Mouse (Mus musculus) hindbrain, embryonic 13.5 days (tissue): Measurements from ENCODE around the gene Keap1. TPM values are rescaled to one million over a fixed set of nuclear protein-coding genes. Genes with fewer than 3 reads are reported as not detected.

ENCODE experiments used
- ATAC-seq: fragments of 200-750 bp; cut with Nextera tagmentation; 2 replicates; pipeline ENCODE4 v1.8.0; 2017; ENCODE audit warnings: moderate TSS enrichment; ENCODE audit not compliant: low FRiP score
- H3K27ac ChIP-seq: fragments of 300-500 bp; sonication (generic); 2 replicates; pipeline ENCODE4 v1.5.1; 2015; ENCODE audit warnings: inconsistent platforms, mild to moderate bottlenecking, moderate library complexity
- H3K27me3 ChIP-seq: fragments of 300-500 bp; sonication (generic); 2 replicates; pipeline ENCODE4 v1.6.1; 2015; ENCODE audit warnings: mild to moderate bottlenecking, inconsistent platforms
- H3K36me3 ChIP-seq: fragments of 300-500 bp; sonication (generic); 2 replicates; pipeline ENCODE4 v1.6.1; 2015; ENCODE audit warnings: mild to moderate bottlenecking, inconsistent platforms
- H3K4me1 ChIP-seq: fragments of 300-500 bp; sonication (generic); replicated peaks from 2 replicates; pipeline ENCODE4 v1.6.1; 2015; ENCODE audit warnings: inconsistent platforms
- H3K4me2 ChIP-seq: fragments of 300-500 bp; sonication (generic); 2 replicates; pipeline ENCODE4 v1.6.1; 2015; ENCODE audit warnings: inconsistent platforms, mild to moderate bottlenecking, moderate library complexity
- H3K4me3 ChIP-seq: fragments of 300-500 bp; sonication (generic); 2 replicates; pipeline ENCODE4 v1.5.1; 2015; ENCODE audit warnings: mild to moderate bottlenecking, inconsistent platforms
- H3K9ac ChIP-seq: fragments of 300-500 bp; sonication (generic); 2 replicates; pipeline ENCODE4 v1.6.1; 2015; ENCODE audit warnings: mild to moderate bottlenecking, inconsistent platforms
- H3K9me3 ChIP-seq: fragments of 300-500 bp; sonication (generic); 2 replicates; pipeline ENCODE4 v1.6.1; 2016; ENCODE audit warnings: inconsistent platforms
- WGBS: fragments of 180-500 bp; shearing (Covaris S2); methylation state at CpG from one replicate; pipeline ENCODE4 v1.1.7; 2015; 5-methylcytosine and 5-hydroxymethylcytosine counted together
- polyA plus RNA-seq: library from polyadenylated mRNA; unstranded; fragments of >200 nt; fragmentation: Nextera tagmentation; extraction: Ambion mirVana; gene quantifications from 2 replicates; pipeline ENCODE4 v1.2.1, GENCODE M21; 2015

Keap1 gene
- 61.8 and 64.7 TPM in 2 replicates for polyA plus RNA-seq

DNA sequence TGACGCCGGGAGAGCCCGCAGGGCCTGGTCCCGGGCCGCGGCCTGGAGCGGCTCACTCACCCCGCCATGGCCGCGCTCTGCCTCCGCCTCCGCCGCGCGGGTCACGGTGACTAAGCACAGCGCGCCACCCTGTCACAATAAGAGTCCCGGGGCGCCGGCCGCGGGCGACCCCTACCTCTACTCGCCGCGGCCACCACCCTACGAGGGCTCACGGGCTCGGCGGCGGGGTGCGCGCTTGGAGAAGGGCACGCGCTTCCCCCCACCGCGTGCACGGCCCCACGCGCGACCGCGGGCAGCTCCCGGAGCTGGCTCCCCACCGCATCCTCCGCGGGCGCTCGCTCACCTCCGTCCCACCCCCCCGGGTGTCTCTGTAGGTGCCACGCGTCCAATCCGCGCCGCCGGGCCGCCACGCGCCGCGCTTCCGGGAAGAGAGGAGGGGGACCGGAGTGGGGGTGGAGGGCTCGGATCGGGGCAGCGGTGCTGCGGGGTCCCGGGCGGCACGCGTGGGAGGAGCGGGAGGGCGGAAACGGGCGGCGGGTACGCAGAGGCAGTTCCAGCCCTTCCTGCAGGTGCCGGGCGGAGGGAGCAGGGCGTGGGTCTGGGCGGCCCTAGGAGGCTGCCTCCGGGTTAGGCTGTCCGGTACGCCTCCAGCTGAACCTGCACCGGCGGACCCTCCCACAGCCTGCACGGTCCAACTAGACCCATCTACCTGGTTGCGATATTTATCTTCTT lies at the start of gene Keap1:
TSS of gene Keap1 (minus strand) at position 629 of the 732 bp plus-strand sequence.
- Histone ChIP-seq H3K9ac (peak within 1 kb of the TSS; percentile 98), H3K4me2 (peak within 1 kb of the TSS; percentile 65), H3K36me3 (peaks cover 12% of the 10 kb centered on the region), H3K4me3 (peak within 1 kb of the TSS; percentile 77), H3K4me1 (peaks cover 44% of the 10 kb centered on the region), H3K27ac (peak within 1 kb of the TSS; percentile 95), H3K27me3 (peaks cover 23% of the 10 kb centered on the region), H3K9me3 (no peaks in the 10 kb centered on the region)
- ATAC-seq, result peak; percentile 86
- under 1% methylated on average over 84 of the region's 90 CpGs for WGBS

DNA sequence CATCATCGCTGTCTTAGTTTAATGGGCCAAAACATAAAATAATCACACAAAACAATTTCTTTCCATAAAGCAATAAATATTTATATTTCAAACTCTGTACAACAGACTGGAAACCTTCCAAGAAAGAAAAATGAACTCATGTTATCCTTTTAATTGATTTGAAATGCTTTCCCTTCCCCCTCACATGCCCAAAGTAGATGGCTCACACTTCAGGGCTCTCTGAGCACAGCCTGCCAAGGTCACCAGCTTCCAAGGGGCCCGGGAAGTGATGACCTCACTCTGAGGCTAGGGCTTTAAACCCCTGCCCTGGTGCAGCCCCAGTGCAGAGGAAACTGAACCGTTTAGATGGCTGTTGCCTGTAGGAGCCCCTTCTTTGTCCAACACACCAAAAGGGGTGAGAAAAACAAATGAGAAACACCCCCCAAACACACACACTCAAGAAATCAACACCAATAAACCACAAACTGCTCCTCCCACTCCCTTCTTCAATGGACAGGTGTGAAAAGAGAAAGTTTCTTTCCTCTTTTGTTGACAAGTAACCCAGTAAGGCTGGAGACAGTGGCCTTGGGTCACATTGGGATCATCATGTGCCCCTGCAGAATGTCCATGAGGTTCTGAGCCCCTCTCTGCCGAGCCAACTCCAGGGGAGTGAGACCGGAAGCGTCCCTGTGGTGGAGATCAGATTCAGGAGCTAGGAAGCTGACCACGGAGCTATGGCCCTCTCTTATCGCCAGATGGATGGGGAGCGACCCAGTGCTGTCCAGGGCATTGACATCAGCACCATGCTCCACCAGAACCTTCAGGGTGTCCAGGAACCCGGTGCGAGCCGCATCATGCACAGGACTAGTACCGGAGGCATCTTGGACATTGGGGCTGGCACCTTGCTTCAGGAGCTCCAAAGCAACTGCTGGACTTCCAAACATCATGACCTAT lies 49.5 kb upstream of the Keap1 start:
- no peaks in the 10 kb centered on the region for H3K27me3 ChIP-seq

GRCm38 (mm10) chr9:21287571-21288402 lies 48.6 kb upstream of the Keap1 start, which contains the start of gene Kri1:
Gene Kri1, minus strand, starts transcription at chr9:21287969.
- ATAC-seq, result peak; percentile 81
- Histone ChIP-seq H3K4me1 (peaks cover 44% of the 10 kb centered on the region), H3K36me3 (peaks cover 25% of the 10 kb centered on the region), H3K9ac (peak within 1 kb of the TSS; percentile 79), H3K4me3 (peak within 1 kb of the TSS; percentile 68), H3K27me3 (no peaks in the 10 kb centered on the region), H3K4me2 (peak within 1 kb of the TSS; percentile 77), H3K9me3 (no peaks in the 10 kb centered on the region), H3K27ac (peak within 1 kb of the TSS; percentile 90)
- 1% methylated on average over 59 of the region's 59 CpGs for WGBS

More for the DNA sequence above, 49.5 kb upstream of the Keap1 start:
- Histone ChIP-seq H3K4me3 (peak overlapping the region; percentile 68), H3K27ac (peak overlapping the region; percentile 90), H3K36me3 (peaks cover 21% of the 10 kb centered on the region), H3K4me1 (peaks cover 44% of the 10 kb centered on the region), H3K4me2 (peak overlapping the region; percentile 77), H3K9ac (peak overlapping the region; percentile 79; the same call in 1 of the 2 replicates), H3K9me3 (no peaks in the 10 kb centered on the region)
- 81% methylated on average over 13 of the region's 13 CpGs for WGBS
- no peak for ATAC-seq

DNA sequence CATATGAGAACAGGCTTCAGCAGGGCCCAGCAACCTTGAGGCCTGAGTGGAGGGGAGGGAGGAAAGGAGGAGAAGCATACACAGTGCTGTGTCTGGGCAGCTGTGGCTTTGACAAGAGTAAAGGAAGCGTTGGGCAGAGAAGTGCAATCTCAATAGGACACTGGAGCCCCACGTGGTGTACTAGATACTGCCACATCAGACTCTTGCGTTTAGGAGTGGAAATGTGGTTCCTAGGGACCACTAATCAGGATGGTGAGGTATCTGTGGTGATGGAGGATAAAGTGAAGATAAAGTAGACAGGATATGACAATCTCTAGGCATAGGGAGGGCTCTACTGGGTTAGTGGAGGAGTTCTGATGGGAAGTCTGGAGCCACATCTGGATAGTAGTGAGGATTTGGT lies 47.6 kb upstream of the Keap1 start:
- peaks cover 34% of the 10 kb centered on the region for H3K36me3 ChIP-seq
- WGBS, result 71% methylated on average over 3 of the region's 3 CpGs
- H3K4me1 ChIP-seq, result peaks cover 44% of the 10 kb centered on the region
- H3K9ac ChIP-seq, result peak overlapping the region; percentile 79
- peak overlapping the region; percentile 68 for H3K4me3 ChIP-seq
- H3K4me2 ChIP-seq, result peak overlapping the region; percentile 77
- H3K27me3 ChIP-seq, result no peaks in the 10 kb centered on the region
- H3K9me3 ChIP-seq, result no peaks in the 10 kb centered on the region
- no peak for ATAC-seq
- 0 out of 2 replicates have a peak overlapping the region, but pooled peaks have one; percentile 90 for H3K27ac ChIP-seq

DNA sequence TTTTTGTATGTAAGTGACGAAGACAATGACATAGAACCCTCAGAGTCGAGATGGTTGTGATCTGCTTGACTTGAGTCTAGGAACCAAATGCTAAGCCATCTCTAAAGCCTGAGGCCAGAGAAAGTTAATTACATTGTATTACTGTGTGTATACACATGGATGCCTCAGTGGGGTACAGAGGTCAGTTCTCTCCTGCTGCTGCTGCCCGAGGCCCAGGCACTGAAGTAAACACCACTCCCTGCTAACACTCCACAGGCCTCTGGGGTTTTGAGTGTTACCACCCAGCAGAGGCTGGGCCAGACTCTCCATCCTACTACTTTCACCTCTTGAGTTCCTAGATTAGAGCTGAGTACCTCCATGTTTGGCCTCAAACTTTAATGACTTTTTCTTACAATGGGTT lies 44.8 kb upstream of the Keap1 start:
- Histone ChIP-seq H3K4me1 (peaks cover 28% of the 10 kb centered on the region), H3K4me3 (no peak overlapping the region), H3K27ac (no peak overlapping the region), H3K9me3 (no peaks in the 10 kb centered on the region), H3K9ac (no peak overlapping the region), H3K4me2 (no peak overlapping the region), H3K27me3 (no peaks in the 10 kb centered on the region), H3K36me3 (peaks cover 61% of the 10 kb centered on the region)
- ATAC-seq, result no peak
- WGBS, result 76% methylated on average over 3 of the region's 3 CpGs

DNA sequence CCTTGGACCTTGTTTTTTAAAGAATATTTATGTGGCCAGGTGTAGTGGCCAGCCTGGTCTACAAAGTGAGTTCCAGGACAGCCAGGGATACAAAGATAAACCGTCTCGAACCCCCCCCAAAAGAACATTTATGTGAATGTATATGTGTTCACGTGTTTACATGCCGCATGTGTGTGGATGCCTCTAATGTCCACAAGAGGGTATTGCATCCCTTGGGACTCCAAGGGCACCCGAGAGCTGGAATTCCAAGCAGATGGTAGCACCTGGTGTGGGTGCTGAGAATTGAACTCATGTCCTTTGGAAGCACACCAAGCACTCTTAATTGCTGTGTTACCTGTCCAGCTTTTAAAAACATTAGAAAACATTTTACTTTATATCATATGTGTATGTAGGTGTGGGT lies 44.4 kb upstream of the Keap1 start:
- H3K4me2 ChIP-seq, result no peak overlapping the region
- H3K4me1 ChIP-seq, result peaks cover 24% of the 10 kb centered on the region
- H3K27ac ChIP-seq, result no peak overlapping the region
- no peak for ATAC-seq
- no peak overlapping the region for H3K9ac ChIP-seq
- no peaks in the 10 kb centered on the region for H3K9me3 ChIP-seq
- H3K4me3 ChIP-seq, result no peak overlapping the region
- WGBS, result 95% methylated on average over 5 of the region's 5 CpGs
- no peaks in the 10 kb centered on the region for H3K27me3 ChIP-seq
- H3K36me3 ChIP-seq, result peaks cover 65% of the 10 kb centered on the region

DNA sequence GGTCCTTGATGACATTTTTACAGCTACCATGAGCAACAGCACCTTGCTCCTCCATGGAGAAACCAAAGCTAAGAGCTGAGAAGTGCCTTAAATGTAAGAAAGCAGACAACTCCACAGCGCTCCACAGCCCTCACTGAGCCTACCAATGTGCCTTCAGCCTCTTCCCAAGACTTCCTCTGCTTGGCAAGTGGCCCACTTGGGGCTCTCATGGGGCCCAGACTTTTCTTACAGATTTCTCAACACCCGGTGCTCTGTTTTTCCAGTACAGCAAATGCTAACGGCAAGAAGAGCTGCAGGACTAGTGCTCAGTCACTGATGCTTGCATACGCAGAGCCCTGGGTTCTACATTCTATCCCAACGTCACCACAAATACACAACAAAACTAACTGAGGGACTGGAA lies 38.6 kb upstream of the Keap1 start:
- no peak for ATAC-seq
- Histone ChIP-seq H3K27ac (no peak overlapping the region), H3K4me1 (no peaks in the 10 kb centered on the region), H3K9ac (no peak overlapping the region), H3K36me3 (peaks cover 96% of the 10 kb centered on the region), H3K4me3 (no peak overlapping the region), H3K9me3 (no peaks in the 10 kb centered on the region), H3K4me2 (no peak overlapping the region), H3K27me3 (no peaks in the 10 kb centered on the region)
- WGBS, result 96% methylated on average over 5 of the region's 5 CpGs

- Histone ChIP-seq H3K27ac (no peak overlapping the region), H3K4me3 (no peak overlapping the region), H3K9me3 (no peaks in the 10 kb centered on the region), H3K4me2 (no peak overlapping the region), H3K4me1 (no peaks in the 10 kb centered on the region), H3K36me3 (peaks cover 98% of the 10 kb centered on the region), H3K9ac (no peak overlapping the region), H3K27me3 (no peaks in the 10 kb centered on the region)
- no peak for ATAC-seq
- WGBS, result 94% methylated on average over 8 of the region's 8 CpGs
Observed at GRCm38 (mm10) chr9:21276307-21276706, 37.1 kb upstream of the Keap1 start.

GRCm38 (mm10) chr9:21275727-21276126 lies 36.6 kb upstream of the Keap1 start:
- H3K4me1 ChIP-seq, result no peaks in the 10 kb centered on the region
- no peaks in the 10 kb centered on the region for H3K9me3 ChIP-seq
- no peak for ATAC-seq
- no peak overlapping the region for H3K9ac ChIP-seq
- H3K27ac ChIP-seq, result no peak overlapping the region
- peaks cover 98% of the 10 kb centered on the region for H3K36me3 ChIP-seq
- no peak overlapping the region for H3K4me3 ChIP-seq
- H3K4me2 ChIP-seq, result no peak overlapping the region
- WGBS, result 91% methylated on average over 12 of the region's 12 CpGs
- no peaks in the 10 kb centered on the region for H3K27me3 ChIP-seq

- ATAC-seq, result no peak
- no peak overlapping the region for H3K27ac ChIP-seq
- peaks cover 98% of the 10 kb centered on the region for H3K36me3 ChIP-seq
- no peak overlapping the region for H3K9ac ChIP-seq
- no peaks in the 10 kb centered on the region for H3K9me3 ChIP-seq
- no peaks in the 10 kb centered on the region for H3K27me3 ChIP-seq
- H3K4me1 ChIP-seq, result no peaks in the 10 kb centered on the region
- H3K4me2 ChIP-seq, result no peak overlapping the region
- WGBS, result 88% methylated on average over 7 of the region's 7 CpGs
- no peak overlapping the region for H3K4me3 ChIP-seq
Observed at GRCm38 (mm10) chr9:21275013-21275710, 36.0 kb upstream of the Keap1 start.

GRCm38 (mm10) chr9:21274336-21274735 lies 35.2 kb upstream of the Keap1 start:
- Histone ChIP-seq H3K27me3 (no peaks in the 10 kb centered on the region), H3K27ac (no peak overlapping the region), H3K9ac (no peak overlapping the region), H3K36me3 (peaks cover 97% of the 10 kb centered on the region), H3K4me3 (no peak overlapping the region), H3K9me3 (no peaks in the 10 kb centered on the region), H3K4me2 (no peak overlapping the region), H3K4me1 (no peaks in the 10 kb centered on the region)
- ATAC-seq, result no peak
- 97% methylated on average over 3 of the region's 3 CpGs for WGBS
